Comparison of ENCODE assay signal across 24 mouse cellular contexts in the genomic region with DNA sequence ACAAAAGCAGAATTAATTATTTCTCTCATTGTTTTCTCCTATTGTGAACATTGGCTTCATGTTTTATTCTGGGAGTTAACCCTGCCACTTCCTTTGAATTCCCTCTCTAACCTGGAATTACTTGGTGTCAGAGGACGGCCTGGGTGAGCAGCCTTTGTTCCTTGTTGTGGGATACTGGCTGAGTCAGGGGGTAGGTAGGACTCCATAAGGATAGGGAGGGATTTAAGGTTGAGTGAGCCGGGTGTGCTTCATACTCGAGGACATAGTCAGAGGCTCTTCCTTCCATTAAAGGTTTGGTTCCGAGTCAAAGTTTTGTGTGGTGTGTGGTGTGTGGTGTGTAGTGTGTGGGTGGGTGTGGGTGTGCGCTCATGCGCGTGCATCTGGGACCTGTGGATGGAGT.
DNase-seq lines count a peak whose midpoint lies in the region; ATAC-seq lines count a peak whose summit lies in the region.
"Had no signal": no experiment of that assay in that cellular context is flagged by ENCODE, and none has a peak within 500 bp of the region (broad histone marks: within the 10 kb centered on the region; RNA-seq: fewer than 3 reads in every experiment).

No protein-coding gene starts in this region.

- H3K9ac ChIP-seq in midbrain, embryonic 11.5 days (ENCODE audit: low read length), result no peak overlapping the region
- no peak overlapping the region for H3K9ac ChIP-seq in midbrain, embryonic 14.5 days (replicated peaks; ENCODE audit: low read length)

- 83% methylated on average over 7 of the region's 7 CpGs for whole genome bisulfite sequencing in heart, embryonic 10.5 days
- 68% methylated on average over 7 of the region's 7 CpGs for WGBS in midbrain, embryonic 11.5 days
- 67% methylated on average over 7 of the region's 7 CpGs for WGBS in midbrain, embryonic 14.5 days

- 0 out of 2 replicates have a peak, but pooled peaks cover 3% of the 10 kb centered on the region for H3K4me1 ChIP-seq in heart, embryonic 10.5 days
- H3K4me1 ChIP-seq in midbrain, embryonic 11.5 days (ENCODE audit: control insufficient read depth, insufficient read depth, low read length), result no peaks in the 10 kb centered on the region
- H3K4me1 ChIP-seq in midbrain, embryonic 14.5 days (ENCODE audit: control insufficient read depth, insufficient read depth, low read length), result peaks cover 10% of the 10 kb centered on the region

- no peak overlapping the region for H3K27ac ChIP-seq in heart, embryonic 10.5 days
- no peak overlapping the region for H3K27ac ChIP-seq in midbrain, embryonic 11.5 days (ENCODE audit: low read depth, low read length)
- no peak overlapping the region for H3K27ac ChIP-seq in midbrain, embryonic 14.5 days (replicated peaks; ENCODE audit: low read depth, low read length)

- H3K36me3 ChIP-seq in heart, embryonic 10.5 days, result no peaks in the 10 kb centered on the region
- no peaks in the 10 kb centered on the region for H3K36me3 ChIP-seq in midbrain, embryonic 11.5 days (ENCODE audit: control insufficient read depth, insufficient read depth, low read length)
- 0 out of 2 replicates have a peak, but pooled peaks cover 3% of the 10 kb centered on the region for H3K36me3 ChIP-seq in midbrain, embryonic 14.5 days (ENCODE audit: control insufficient read depth, insufficient read depth, low read length)
- H3K36me3 ChIP-seq: G1E had no signal

- no peak overlapping the region for H3K4me3 ChIP-seq in heart, embryonic 10.5 days
- no peak overlapping the region for H3K4me3 ChIP-seq in midbrain, embryonic 11.5 days (ENCODE audit: low read depth, low read length)
- H3K4me3 ChIP-seq in midbrain, embryonic 14.5 days (replicated peaks; ENCODE audit: low read depth, low read length), result no peak overlapping the region

- H3K9me3 ChIP-seq in heart, embryonic 10.5 days, result no peaks in the 10 kb centered on the region
- H3K9me3 ChIP-seq in midbrain, embryonic 11.5 days (ENCODE audit: control insufficient read depth, low read length), result no peaks in the 10 kb centered on the region
- H3K9me3 ChIP-seq in midbrain, embryonic 14.5 days (ENCODE audit: control insufficient read depth, low read length), result no peaks in the 10 kb centered on the region

- peak; percentile 56 for DNase-seq in heart, adult 11 months
- no peak for DNase-seq in heart, embryonic 10.5 days (ENCODE audit: low spot score)
- DNase-seq in midbrain, embryonic 11.5 days (ENCODE audit: low spot score, missing footprints), result peak; percentile 65
- no peak for DNase-seq in midbrain, embryonic 14.5 days
- DNase-seq in Muller cell, postnatal 12 days (ENCODE audit: inconsistent ontology term), result peak; percentile 64
- peak; percentile 8 for DNase-seq in R1 (ENCODE audit: low read depth, low spot score)
- DNase-seq in right cerebral cortex, adult 2 months (ENCODE audit: low spot score in 2 of 2), result no peak
- DNase-seq in layer of hippocampus, postnatal 25 days (ENCODE audit: extremely low spot score in 1 of 2, low spot score in 1 of 2), result no peak
- DNase-seq: adrenal gland, adult 2 months; adrenal gland, adult 8-10 months; adrenal gland, postnatal 10 days; adrenal gland, postnatal 14 days; adrenal gland, postnatal 25 days; adrenal gland, postnatal 36 days; B cell, adult 2 months; cerebellum, adult 11 months; cerebellum, adult 11-12 months; cerebellum, adult 18-20 months; cerebellum, adult 2 months had no signal

- no peak overlapping the region for H3K4me2 ChIP-seq in midbrain, embryonic 11.5 days
- no peak overlapping the region for H3K4me2 ChIP-seq in midbrain, embryonic 14.5 days (ENCODE audit: low read length)

- no peaks in the 10 kb centered on the region for H3K27me3 ChIP-seq in heart, embryonic 10.5 days (ENCODE audit: insufficient read depth, poor library complexity, severe bottlenecking)
- H3K27me3 ChIP-seq in midbrain, embryonic 11.5 days (ENCODE audit: control insufficient read depth, insufficient read depth, low read length), result no peaks in the 10 kb centered on the region
- no peaks in the 10 kb centered on the region for H3K27me3 ChIP-seq in midbrain, embryonic 14.5 days (ENCODE audit: control insufficient read depth, insufficient read depth, low read length)
- H3K27me3 ChIP-seq: CH12.LX, Patski had no signal

- no peak for ATAC-seq in midbrain, embryonic 11.5 days (ENCODE audit: low FRiP score)
- ATAC-seq in midbrain, embryonic 14.5 days (ENCODE audit: low FRiP score, low TSS enrichment), result no peak
- ATAC-seq: activated CD4-positive, CD25-positive, alpha-beta regulatory T cell, adult 4 months; CD4-positive, CD25-positive, alpha-beta regulatory T cell, adult 4 months; Patski had no signal

Comparison
In these comparisons a context has a peak if more than half of its experiments do, and no peak if none do; other contexts are left out.
1. DNase-seq: peak in heart, adult 11 months (single experiment), midbrain, embryonic 11.5 days (single experiment), Muller cell, postnatal 12 days (single experiment) and R1 (single experiment); none in heart, embryonic 10.5 days (single experiment), midbrain, embryonic 14.5 days (single experiment), right cerebral cortex, adult 2 months (0 of 2) and layer of hippocampus, postnatal 25 days (0 of 2).